Mouse (Mus musculus): ENCODE data around the gene Gm13695. TPM values are rescaled to one million over a fixed set of nuclear protein-coding genes. Genes with fewer than 3 reads are reported as not detected.
"Not testable (repeated sequence)": the region's sequence is repeated elsewhere in the genome, so short reads cannot be mapped to it uniquely, and the experiment has no call there.

Gene Gm13695
- total RNA-seq, 2 experiments from 2014 or later = 0.69 TPM; not detected in 1

- no peak for DNase-seq
- TF ChIP-seq CTCF (IDR thresholded peaks at IDR 0.05) = no peak
- no peak overlapping the region for H3K4me3 ChIP-seq
Measured at GRCm38 (mm10) chr2:84008913-84009312, 41.8 kb downstream of the Gm13695 start.

DNA sequence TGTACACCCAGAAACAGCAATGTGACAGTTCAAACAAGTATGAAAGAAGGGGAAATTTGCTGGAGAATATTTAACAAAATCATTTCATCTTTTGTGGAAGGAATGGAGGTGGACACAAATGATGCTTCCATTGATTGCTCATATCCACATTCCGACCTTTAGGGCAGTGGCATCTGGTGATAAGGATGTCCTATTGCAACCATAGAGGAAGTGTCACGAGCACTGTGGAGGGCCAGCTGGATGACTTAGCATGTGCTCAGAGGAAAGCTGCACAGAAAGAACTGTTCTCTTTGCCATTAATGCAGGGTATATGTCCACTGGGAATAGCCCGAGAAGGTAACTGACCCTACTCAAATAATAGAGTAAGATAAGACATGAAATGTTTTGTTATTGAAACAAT lies 42.7 kb downstream of the Gm13695 start:
- intact Hi-C loops (cut with DNase I) = no loop called here
- Histone ChIP-seq H3K4me3 (no peak overlapping the region), H3K27ac (no peak overlapping the region)
- TF ChIP-seq CTCF (IDR thresholded peaks at IDR 0.05) = no peak
- no peak for DNase-seq

More at GRCm38 (mm10) chr2:84008913-84009312, 41.8 kb downstream of the Gm13695 start:
- intact Hi-C loops (cut with DNase I) = no loop called here
- no peak overlapping the region for H3K27ac ChIP-seq

DNA sequence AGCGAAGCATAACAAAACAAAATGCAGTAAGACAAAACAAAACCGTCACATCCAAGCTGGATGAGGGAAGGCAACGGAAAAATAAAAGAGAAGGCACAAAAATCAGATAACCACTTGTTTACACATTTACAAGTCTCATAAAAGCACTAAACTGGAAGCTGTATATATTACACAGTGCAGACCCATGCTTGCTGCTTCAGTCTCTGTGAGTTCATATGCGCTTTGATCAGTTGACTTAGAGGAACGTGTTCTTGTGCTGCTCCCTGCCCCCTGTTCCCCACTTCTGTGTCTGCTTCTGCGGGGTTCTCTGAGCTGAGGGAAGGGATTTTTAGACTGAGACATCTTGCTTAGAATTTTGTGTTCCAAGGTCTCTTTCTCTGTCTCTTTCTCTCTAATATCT lies 47.5 kb downstream of the Gm13695 start:
- no peak for DNase-seq
- H3K27ac ChIP-seq = no peak overlapping the region
- H3K4me3 ChIP-seq = no peak overlapping the region
- no peak for TF ChIP-seq CTCF (IDR thresholded peaks at IDR 0.05)
- intact Hi-C loops (cut with DNase I) = no loop called here

- H3K27ac ChIP-seq; H3K4me3 ChIP-seq; intact Hi-C loops (cut with DNase I); DNase-seq: not testable (repeated sequence)
Measured at GRCm38 (mm10) chr2:84016291-84016690, 49.2 kb downstream of the Gm13695 start.

DNA sequence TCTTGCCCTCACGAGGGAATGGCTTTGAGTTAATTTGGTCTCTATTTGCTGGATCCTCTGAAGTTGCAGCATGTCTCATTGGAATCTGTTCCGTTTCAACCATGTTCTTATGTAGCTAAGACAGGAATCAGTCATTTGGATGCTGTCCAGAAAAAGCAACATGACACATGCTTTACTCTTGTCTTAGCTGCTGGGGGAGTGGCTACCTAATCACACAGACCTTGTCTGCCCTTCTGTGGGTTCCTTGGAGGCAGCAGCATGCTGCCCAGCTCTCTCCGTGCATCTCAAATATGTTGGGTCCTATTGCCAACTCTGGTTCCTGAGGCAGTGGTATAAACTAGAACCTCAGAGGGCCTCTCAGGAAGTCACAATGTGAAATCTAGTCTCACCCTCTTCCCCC lies 51.2 kb downstream of the Gm13695 start:
- TF ChIP-seq CTCF (IDR thresholded peaks at IDR 0.05) = no peak
- Histone ChIP-seq H3K4me3 (no peak overlapping the region), H3K27ac (no peak overlapping the region)
- intact Hi-C loops (cut with DNase I) = no loop called here
- no peak for DNase-seq

Other genes starting within 250 kb of the Gm13695 start
- gene Itgav, start 242.9 kb upstream of the Gm13695 start, total RNA-seq (2021) = 10 to 100 TPM; 33.2 to 43.9 TPM
- 1 to 10 TPM in 1 of 2 experiments, under 1 TPM in 1; 0.79 to 1.4 TPM for gene Fam171b, start 154.7 kb upstream of the Gm13695 start, total RNA-seq (2021)
- not detected for gene Zswim2, start 26.1 kb upstream of the Gm13695 start, total RNA-seq (2021)
- gene Gm13698, start 11.6 kb upstream of the Gm13695 start, total RNA-seq (2021) = under 1 TPM; 0.69 to 0.95 TPM
- under 1 TPM; 0.69 to 0.95 TPM for gene Gm13693, start 5.8 kb upstream of the Gm13695 start, total RNA-seq (2021)
- under 1 TPM; 0.69 to 0.95 TPM for gene Gm13696, start 5.8 kb downstream of the Gm13695 start, total RNA-seq (2021)
- under 1 TPM; 0.69 to 0.95 TPM for gene Gm13694, start 11.6 kb downstream of the Gm13695 start, total RNA-seq (2021)
- under 1 TPM; 0.69 to 0.95 TPM for gene Gm13697, start 17.4 kb downstream of the Gm13695 start, total RNA-seq (2021)
- gene Gm13691, start 23.2 kb downstream of the Gm13695 start, total RNA-seq (2021) = under 1 TPM; 0.69 to 0.95 TPM

All from gastrocnemius, adult 2 months (tissue).